Mouse (Mus musculus): ENCODE measurements at regions not wholly inside any gene's neighbourhood (a gene's known extent, or its start where the extent isn't known, plus 50 kb on each side); places are given as distances from the start of the nearest gene placed in this dataset.

- Histone ChIP-seq H3K27ac (ENCODE audit: insufficient read depth, low read depth, low read length) (no peak overlapping the region), H3K4me1 (ENCODE audit: control insufficient read depth, insufficient read depth, low read length) (no peaks in the 10 kb centered on the region), H3K27me3 (replicated peaks; ENCODE audit: control insufficient read depth, insufficient read depth, low read length) (no peaks in the 10 kb centered on the region; the same call in 1 of the 2 replicates), H3K4me3 (ENCODE audit: insufficient read depth, low read depth, low read length) (no peak overlapping the region), H3K36me3 (ENCODE audit: control insufficient read depth, insufficient read depth, low read length) (no peaks in the 10 kb centered on the region)
- no peak for TF ChIP-seq CTCF (conservative IDR thresholded peaks at IDR 0.05; ENCODE audit: insufficient read depth, insufficient read length, low read depth, low read length)
- no peak for TF ChIP-seq POLR2A (IDR thresholded peaks at IDR 0.05; ENCODE audit: low read depth, low read length)
- DNase-seq: no peak
- 45% methylated on average over 9 of the region's 9 CpGs for WGBS
Observed at GRCm38 (mm10) chr11:19776473-19777200, 147.5 kb upstream of the Spred2 start.

GRCm38 (mm10) chr11:19778191-19778590 lies 146.0 kb upstream of the Spred2 start:
- Histone ChIP-seq H3K27ac (ENCODE audit: insufficient read depth, low read depth, low read length) (no peak overlapping the region), H3K4me1 (ENCODE audit: control insufficient read depth, insufficient read depth, low read length) (no peaks in the 10 kb centered on the region), H3K4me3 (ENCODE audit: insufficient read depth, low read depth, low read length) (no peak overlapping the region), H3K36me3 (ENCODE audit: control insufficient read depth, insufficient read depth, low read length) (no peaks in the 10 kb centered on the region), H3K27me3 (replicated peaks; ENCODE audit: control insufficient read depth, insufficient read depth, low read length) (no peaks in the 10 kb centered on the region; the same call in 1 of the 2 replicates)
- TF ChIP-seq POLR2A (IDR thresholded peaks at IDR 0.05; ENCODE audit: low read depth, low read length): no peak
- no peak for TF ChIP-seq CTCF (conservative IDR thresholded peaks at IDR 0.05; ENCODE audit: insufficient read depth, insufficient read length, low read depth, low read length)
- 90% methylated on average over 2 of the region's 2 CpGs for WGBS
- no peak for DNase-seq

DNA sequence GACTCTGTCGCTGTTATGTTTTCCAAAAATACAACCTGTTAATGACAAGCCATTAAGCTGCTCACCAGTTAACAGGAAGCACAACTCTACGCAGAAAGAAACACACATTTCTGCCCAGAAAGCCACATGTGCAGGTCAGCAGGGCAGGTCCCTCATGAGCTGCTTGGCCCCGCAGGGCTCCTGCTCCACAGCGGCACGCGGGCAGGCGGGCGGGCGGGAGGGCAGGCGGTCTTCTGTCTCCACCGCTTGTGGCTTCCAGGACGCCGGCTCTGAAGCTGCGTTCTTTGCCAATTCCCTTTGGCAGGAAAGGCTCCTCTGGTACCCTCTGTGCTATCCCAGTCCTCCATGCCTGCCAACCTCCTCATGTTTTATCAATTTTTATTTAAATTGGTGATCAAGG lies 139.1 kb upstream of the Spred2 start:
- no peak overlapping the region for H3K4me3 ChIP-seq (ENCODE audit: insufficient read depth, low read depth, low read length)
- H3K4me1 ChIP-seq (ENCODE audit: control insufficient read depth, insufficient read depth, low read length): no peaks in the 10 kb centered on the region
- no peak for DNase-seq
- no peak overlapping the region for H3K27ac ChIP-seq (ENCODE audit: insufficient read depth, low read depth, low read length)
- WGBS: 54% methylated on average over 14 of the region's 14 CpGs
- no peak for TF ChIP-seq POLR2A (IDR thresholded peaks at IDR 0.05; ENCODE audit: low read depth, low read length)
- H3K36me3 ChIP-seq (ENCODE audit: control insufficient read depth, insufficient read depth, low read length): no peaks in the 10 kb centered on the region
- H3K27me3 ChIP-seq (replicated peaks; ENCODE audit: control insufficient read depth, insufficient read depth, low read length): no peaks in the 10 kb centered on the region

DNA sequence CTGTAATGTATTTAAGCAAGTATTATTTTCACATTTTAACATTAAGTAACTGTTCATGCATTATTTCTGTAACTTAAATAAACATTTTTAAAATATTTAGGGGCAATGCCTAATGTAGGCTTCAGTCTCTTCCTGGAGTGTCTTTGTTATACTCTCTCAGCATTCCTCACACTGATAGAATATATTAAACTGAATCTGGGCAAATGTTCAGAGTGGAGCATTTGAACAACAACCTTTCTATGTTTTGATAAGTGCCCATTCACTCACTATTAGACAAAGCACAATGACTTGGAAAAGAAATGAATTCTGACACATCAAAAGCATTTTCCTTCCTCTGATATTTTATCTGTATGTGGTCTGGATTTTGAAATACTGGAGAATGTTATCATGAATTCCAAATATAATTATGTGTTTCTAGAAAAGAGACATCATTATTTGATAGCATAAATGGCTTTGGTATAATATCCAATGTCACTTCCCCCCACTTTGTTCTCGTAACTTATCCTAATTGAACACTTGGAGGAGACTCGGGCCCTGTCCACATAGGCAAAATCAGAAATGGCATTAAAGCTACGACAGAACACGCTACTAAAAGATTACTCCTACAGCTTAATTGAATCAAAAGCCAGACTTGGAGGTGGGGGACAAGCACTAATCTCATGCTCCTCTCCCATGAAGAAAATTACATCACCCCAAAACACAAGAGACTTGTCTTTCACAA lies 127.1 kb upstream of the Spred2 start:
- Histone ChIP-seq H3K36me3 (ENCODE audit: control insufficient read depth, insufficient read depth, low read length) (no peaks in the 10 kb centered on the region), H3K4me3 (ENCODE audit: insufficient read depth, low read depth, low read length) (no peak overlapping the region), H3K4me1 (ENCODE audit: control insufficient read depth, insufficient read depth, low read length) (no peaks in the 10 kb centered on the region), H3K27me3 (replicated peaks; ENCODE audit: control insufficient read depth, insufficient read depth, low read length) (no peaks in the 10 kb centered on the region), H3K27ac (ENCODE audit: insufficient read depth, low read depth, low read length) (no peak overlapping the region)
- no peak for DNase-seq
- WGBS: 73% methylated on average over 4 of the region's 4 CpGs
- TF ChIP-seq CTCF (conservative IDR thresholded peaks at IDR 0.05; ENCODE audit: insufficient read depth, insufficient read length, low read depth, low read length) (no peak), POLR2A (IDR thresholded peaks at IDR 0.05; ENCODE audit: low read depth, low read length) (no peak)

GRCm38 (mm10) chr11:19809359-19809758 lies 114.8 kb upstream of the Spred2 start:
- no peaks in the 10 kb centered on the region for H3K27me3 ChIP-seq (replicated peaks; ENCODE audit: control insufficient read depth, insufficient read depth, low read length)
- no peak overlapping the region for H3K27ac ChIP-seq (ENCODE audit: insufficient read depth, low read depth, low read length)
- H3K36me3 ChIP-seq (ENCODE audit: control insufficient read depth, insufficient read depth, low read length): no peaks in the 10 kb centered on the region
- WGBS: 91% methylated on average over 7 of the region's 7 CpGs
- H3K4me1 ChIP-seq (ENCODE audit: control insufficient read depth, insufficient read depth, low read length): no peaks in the 10 kb centered on the region
- no peak overlapping the region for H3K4me3 ChIP-seq (ENCODE audit: insufficient read depth, low read depth, low read length)
- DNase-seq: no peak
- TF ChIP-seq POLR2A (IDR thresholded peaks at IDR 0.05; ENCODE audit: low read depth, low read length) (no peak), CTCF (conservative IDR thresholded peaks at IDR 0.05; ENCODE audit: insufficient read depth, insufficient read length, low read depth, low read length) (no peak)

DNA sequence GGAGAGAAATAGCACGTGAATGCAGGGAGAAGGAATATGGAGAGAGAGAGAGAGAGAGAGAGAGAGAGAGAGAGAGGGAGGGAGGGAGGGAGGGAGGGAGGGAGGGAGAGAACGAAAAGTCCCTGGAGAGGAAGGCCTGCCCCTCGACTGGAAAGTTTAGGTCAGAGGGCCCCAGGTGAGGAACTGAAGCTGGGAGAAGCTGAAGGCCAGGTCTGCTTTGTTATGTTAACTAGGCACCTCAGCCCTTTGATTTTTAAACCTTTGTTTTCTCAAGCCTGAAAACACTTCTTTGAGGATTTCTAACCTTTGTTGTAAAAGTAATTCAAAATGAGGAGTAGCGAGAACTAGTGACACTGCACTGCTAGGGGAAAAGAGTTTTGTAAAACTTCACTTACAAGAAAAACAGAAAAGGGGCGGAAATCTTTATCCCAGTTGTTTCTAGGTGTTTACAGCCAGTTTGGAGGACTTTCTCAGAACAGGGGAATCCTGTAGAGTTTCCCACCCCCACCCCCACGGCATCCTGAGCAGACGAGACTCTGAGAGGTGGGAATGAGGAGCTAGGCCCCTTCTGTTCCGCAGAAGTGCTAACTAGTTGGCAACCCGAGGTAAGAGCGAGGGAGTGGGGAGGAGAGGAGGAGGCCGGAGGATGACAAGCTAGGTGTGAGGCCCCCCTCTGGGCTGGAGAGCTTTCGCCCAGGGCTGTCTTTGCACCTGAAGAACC lies 112.7 kb upstream of the Spred2 start:
- H3K36me3 ChIP-seq (ENCODE audit: control insufficient read depth, insufficient read depth, low read length): no peaks in the 10 kb centered on the region
- DNase-seq: no peak
- H3K4me1 ChIP-seq (ENCODE audit: control insufficient read depth, insufficient read depth, low read length): no peaks in the 10 kb centered on the region
- no peak overlapping the region for H3K27ac ChIP-seq (ENCODE audit: insufficient read depth, low read depth, low read length)
- no peak overlapping the region for H3K4me3 ChIP-seq (ENCODE audit: insufficient read depth, low read depth, low read length)
- TF ChIP-seq POLR2A (IDR thresholded peaks at IDR 0.05; ENCODE audit: low read depth, low read length): no peak
- TF ChIP-seq CTCF (conservative IDR thresholded peaks at IDR 0.05; ENCODE audit: insufficient read depth, insufficient read length, low read depth, low read length): no peak
- 61% methylated on average over 12 of the region's 12 CpGs for WGBS
- no peaks in the 10 kb centered on the region for H3K27me3 ChIP-seq (replicated peaks; ENCODE audit: control insufficient read depth, insufficient read depth, low read length)

All from kidney, adult 2 months (tissue).